Mouse (Mus musculus): Measurements from ENCODE around the gene Fuz. TPM values are rescaled to one million over a fixed set of nuclear protein-coding genes. Genes with fewer than 3 reads are reported as not detected.

Gene Fuz
- polyA plus RNA-seq, 1 experiment from 2014 or later: 23.1 TPM

DNA sequence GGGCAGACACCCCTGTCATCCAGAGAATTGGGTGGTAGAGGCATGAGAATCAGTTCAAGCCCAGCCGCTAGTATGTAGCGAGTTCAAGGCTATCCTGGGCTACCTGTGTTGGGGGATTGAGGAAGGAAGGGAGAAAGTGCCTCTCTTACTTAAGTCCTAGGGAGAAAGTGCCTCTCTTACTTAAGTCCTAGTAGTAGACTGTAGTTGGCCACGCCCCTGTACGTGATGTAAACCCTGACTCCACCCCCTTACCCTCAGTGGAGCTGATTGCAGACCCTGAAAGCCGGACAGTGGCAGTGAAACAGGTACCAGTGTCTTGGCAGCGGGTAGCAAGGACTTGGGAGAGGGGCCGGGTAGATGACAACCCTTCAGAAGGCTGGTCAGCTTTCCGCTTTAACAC is 38.0 kb upstream of the Fuz start:
- H3K4me3 ChIP-seq (replicated peaks; ENCODE audit: low read length): peak overlapping the region; percentile 84
- no peaks in the 10 kb centered on the region for H3K9me3 ChIP-seq (replicated peaks; ENCODE audit: control insufficient read depth, low read length)
- peak overlapping the region; percentile 92 for H3K4me2 ChIP-seq (ENCODE audit: low read depth, low read length)
- WGBS: 26% methylated on average over 8 of the region's 8 CpGs
- no peak for ATAC-seq (ENCODE audit: insufficient read depth, low FRiP score)
- H3K27me3 ChIP-seq (ENCODE audit: control insufficient read depth, insufficient read depth, low read length): no peaks in the 10 kb centered on the region
- peak overlapping the region; percentile 95 for H3K9ac ChIP-seq (ENCODE audit: low read length)
- peaks cover 48% of the 10 kb centered on the region for H3K4me1 ChIP-seq (ENCODE audit: control insufficient read depth, insufficient read depth, low read length)
- H3K36me3 ChIP-seq (ENCODE audit: control insufficient read depth, insufficient read depth, low read length): peaks cover 9% of the 10 kb centered on the region
- H3K27ac ChIP-seq (ENCODE audit: low read length): peak overlapping the region; percentile 95; the same call in 1 of the 2 replicates

DNA sequence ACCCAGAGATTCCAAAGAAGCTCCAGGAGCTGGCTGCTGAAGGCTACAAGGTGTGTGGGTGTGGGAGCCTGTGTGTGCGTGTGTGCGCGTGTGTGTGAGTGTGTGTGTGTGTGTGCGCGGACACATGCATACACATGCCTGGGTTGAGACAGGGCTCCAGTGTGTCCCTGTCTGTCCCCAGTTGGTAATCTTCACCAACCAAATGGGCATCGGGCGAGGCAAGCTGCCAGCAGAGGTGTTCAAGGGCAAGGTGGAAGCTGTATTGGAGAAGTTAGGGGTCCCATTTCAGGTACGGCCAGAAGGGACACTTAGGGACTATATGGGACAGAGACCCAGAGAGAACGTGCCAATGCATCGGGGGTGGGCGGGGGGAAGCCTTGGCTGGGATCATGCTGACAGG is 36.0 kb upstream of the Fuz start:
- Histone ChIP-seq H3K36me3 (ENCODE audit: control insufficient read depth, insufficient read depth, low read length) (peaks cover 27% of the 10 kb centered on the region), H3K4me2 (ENCODE audit: low read depth, low read length) (no peak overlapping the region), H3K4me1 (ENCODE audit: control insufficient read depth, insufficient read depth, low read length) (peaks cover 37% of the 10 kb centered on the region), H3K9me3 (replicated peaks; ENCODE audit: control insufficient read depth, low read length) (no peaks in the 10 kb centered on the region), H3K27me3 (ENCODE audit: control insufficient read depth, insufficient read depth, low read length) (no peaks in the 10 kb centered on the region), H3K9ac (ENCODE audit: low read length) (no peak overlapping the region), H3K27ac (ENCODE audit: low read length) (no peak overlapping the region), H3K4me3 (replicated peaks; ENCODE audit: low read length) (no peak overlapping the region)
- no peak for ATAC-seq (ENCODE audit: insufficient read depth, low FRiP score)
- 89% methylated on average over 11 of the region's 11 CpGs for WGBS

DNA sequence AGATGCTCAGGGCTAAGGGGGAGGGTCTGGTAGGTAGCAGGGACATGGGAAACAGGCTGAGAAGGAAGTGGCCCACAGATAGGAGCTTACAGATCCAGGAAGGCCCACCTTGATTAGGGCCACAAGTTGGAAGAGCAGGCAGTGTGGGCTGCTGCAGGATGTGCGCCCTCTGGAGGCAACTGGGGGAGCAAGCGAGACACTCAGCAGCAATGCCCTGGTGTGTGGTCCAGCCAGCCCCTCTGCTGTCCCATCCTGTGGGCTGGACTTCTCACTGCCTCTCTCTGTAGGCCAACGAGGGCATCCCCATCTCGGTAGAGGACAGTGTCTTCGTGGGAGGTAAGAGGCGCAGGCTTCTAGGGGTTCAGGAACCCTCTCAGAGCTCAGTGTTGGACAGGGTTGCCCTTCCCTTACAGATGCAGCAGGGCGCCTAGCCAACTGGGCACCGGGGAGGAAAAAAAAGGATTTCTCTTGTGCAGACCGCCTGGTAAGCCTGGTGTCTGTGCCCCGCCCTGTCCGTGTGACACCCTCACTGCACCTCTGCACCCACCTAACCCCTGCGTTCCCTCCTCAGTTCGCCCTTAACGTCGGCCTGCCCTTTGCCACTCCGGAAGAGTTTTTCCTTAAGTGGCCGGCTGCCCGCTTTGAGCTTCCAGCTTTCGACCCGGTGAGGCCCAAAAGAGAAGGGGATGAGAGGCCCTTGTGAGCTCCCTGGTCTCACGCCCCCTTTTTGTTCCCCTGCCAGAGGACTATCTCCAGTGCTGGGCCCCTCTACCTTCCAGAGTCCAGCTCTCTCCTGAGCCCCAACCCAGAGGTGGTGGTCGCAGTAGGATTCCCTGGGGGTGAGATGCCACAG is 35.1 kb upstream of the Fuz start:
- WGBS: 50% methylated on average over 22 of the region's 22 CpGs
- Histone ChIP-seq H3K4me3 (replicated peaks; ENCODE audit: low read length) (no peak overlapping the region), H3K27ac (ENCODE audit: low read length) (peak overlapping the region; percentile 34)

DNA sequence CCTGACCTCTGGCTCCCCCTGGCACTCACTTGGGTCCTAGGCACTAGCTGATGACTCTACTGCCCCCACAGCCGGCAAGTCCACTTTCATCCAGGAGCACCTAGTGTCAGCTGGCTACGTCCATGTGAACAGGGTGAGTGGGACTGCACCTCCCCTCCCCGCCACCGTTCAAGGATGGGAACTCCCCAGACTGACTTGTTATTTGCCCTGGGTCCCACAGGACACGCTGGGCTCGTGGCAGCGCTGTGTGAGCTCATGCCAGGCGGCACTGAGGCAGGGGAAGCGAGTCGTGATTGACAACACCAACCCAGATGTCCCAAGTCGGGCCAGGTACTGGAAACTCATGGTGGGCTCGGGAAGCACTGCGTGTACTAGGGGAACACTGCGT is 34.5 kb upstream of the Fuz start:
- Histone ChIP-seq H3K4me1 (ENCODE audit: control insufficient read depth, insufficient read depth, low read length) (peaks cover 41% of the 10 kb centered on the region), H3K27ac (ENCODE audit: low read length) (peak overlapping the region; percentile 34; the same call in 1 of the 2 replicates), H3K27me3 (ENCODE audit: control insufficient read depth, insufficient read depth, low read length) (no peaks in the 10 kb centered on the region), H3K9ac (ENCODE audit: low read length) (0 out of 2 replicates have a peak overlapping the region, but pooled peaks have one; percentile 42), H3K4me3 (replicated peaks; ENCODE audit: low read length) (no peak overlapping the region), H3K9me3 (replicated peaks; ENCODE audit: control insufficient read depth, low read length) (no peaks in the 10 kb centered on the region), H3K36me3 (ENCODE audit: control insufficient read depth, insufficient read depth, low read length) (peaks cover 27% of the 10 kb centered on the region), H3K4me2 (ENCODE audit: low read depth, low read length) (no peak overlapping the region)
- no peak for ATAC-seq (ENCODE audit: insufficient read depth, low FRiP score)
- 79% methylated on average over 14 of the region's 14 CpGs for WGBS

More for the DNA sequence above, 35.1 kb upstream of the Fuz start:
- Histone ChIP-seq H3K4me1 (ENCODE audit: control insufficient read depth, insufficient read depth, low read length) (peaks cover 38% of the 10 kb centered on the region), H3K27me3 (ENCODE audit: control insufficient read depth, insufficient read depth, low read length) (no peaks in the 10 kb centered on the region), H3K9me3 (replicated peaks; ENCODE audit: control insufficient read depth, low read length) (no peaks in the 10 kb centered on the region), H3K4me2 (ENCODE audit: low read depth, low read length) (no peak overlapping the region), H3K36me3 (ENCODE audit: control insufficient read depth, insufficient read depth, low read length) (peaks cover 27% of the 10 kb centered on the region), H3K9ac (ENCODE audit: low read length) (peak overlapping the region; percentile 42)
- ATAC-seq (ENCODE audit: insufficient read depth, low FRiP score): 0 out of 2 replicates have a peak, but pooled peaks have one; percentile 15

DNA sequence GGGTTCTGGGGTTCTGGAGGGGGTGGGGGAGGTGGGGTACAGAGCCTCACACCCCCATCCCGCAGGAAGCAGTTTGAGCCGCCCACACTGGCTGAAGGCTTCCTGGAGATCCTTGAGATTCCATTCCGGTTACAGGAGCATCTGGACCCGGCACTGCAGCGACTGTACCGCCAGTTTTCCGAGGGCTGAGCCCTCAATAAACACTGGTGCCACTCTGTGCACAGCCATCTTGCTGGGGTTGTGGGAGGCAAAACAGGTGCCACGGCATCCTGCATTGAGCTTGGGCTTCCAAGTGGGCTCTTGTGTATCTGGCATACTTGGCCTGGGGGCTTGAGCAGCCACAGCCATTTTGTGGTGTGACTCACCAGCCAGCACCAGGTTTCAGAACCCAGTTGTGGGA is 33.4 kb upstream of the Fuz start:
- Histone ChIP-seq H3K4me3 (replicated peaks; ENCODE audit: low read length) (no peak overlapping the region), H3K36me3 (ENCODE audit: control insufficient read depth, insufficient read depth, low read length) (peaks cover 27% of the 10 kb centered on the region), H3K9me3 (replicated peaks; ENCODE audit: control insufficient read depth, low read length) (no peaks in the 10 kb centered on the region), H3K9ac (ENCODE audit: low read length) (no peak overlapping the region), H3K4me1 (ENCODE audit: control insufficient read depth, insufficient read depth, low read length) (peaks cover 48% of the 10 kb centered on the region), H3K27me3 (ENCODE audit: control insufficient read depth, insufficient read depth, low read length) (no peaks in the 10 kb centered on the region), H3K4me2 (ENCODE audit: low read depth, low read length) (no peak overlapping the region), H3K27ac (ENCODE audit: low read length) (peak overlapping the region; percentile 14; the same call in 1 of the 2 replicates)
- 82% methylated on average over 8 of the region's 8 CpGs for WGBS
- no peak for ATAC-seq (ENCODE audit: insufficient read depth, low FRiP score)

DNA sequence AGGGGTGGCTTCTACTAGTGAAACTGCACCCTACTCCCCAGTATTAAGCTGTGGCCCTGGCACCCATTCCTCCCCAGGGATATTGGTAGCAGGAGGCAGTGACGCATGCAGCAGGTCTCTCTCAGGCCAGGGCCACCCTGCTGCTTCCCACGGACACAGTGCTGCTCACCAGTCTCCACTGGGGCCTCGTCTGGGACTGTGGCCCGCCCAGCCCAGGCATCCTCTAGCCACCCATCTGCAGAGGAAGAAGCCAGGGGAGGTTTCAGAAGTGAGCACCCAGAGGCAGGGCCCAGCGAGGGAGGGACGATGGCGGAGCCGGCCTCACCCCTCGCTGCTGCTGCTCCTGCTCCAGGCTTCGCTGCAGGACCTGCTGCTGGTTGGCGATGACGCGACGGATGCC is 32.7 kb upstream of the Fuz start:
- no peaks in the 10 kb centered on the region for H3K27me3 ChIP-seq (ENCODE audit: control insufficient read depth, insufficient read depth, low read length)
- no peak overlapping the region for H3K4me3 ChIP-seq (replicated peaks; ENCODE audit: low read length)
- H3K9ac ChIP-seq (ENCODE audit: low read length): no peak overlapping the region
- H3K9me3 ChIP-seq (replicated peaks; ENCODE audit: control insufficient read depth, low read length): no peaks in the 10 kb centered on the region
- H3K4me2 ChIP-seq (ENCODE audit: low read depth, low read length): no peak overlapping the region
- 81% methylated on average over 14 of the region's 14 CpGs for WGBS
- H3K27ac ChIP-seq (ENCODE audit: low read length): no peak overlapping the region
- H3K4me1 ChIP-seq (ENCODE audit: control insufficient read depth, insufficient read depth, low read length): peaks cover 49% of the 10 kb centered on the region
- H3K36me3 ChIP-seq (ENCODE audit: control insufficient read depth, insufficient read depth, low read length): peaks cover 27% of the 10 kb centered on the region
- ATAC-seq (ENCODE audit: insufficient read depth, low FRiP score): no peak

DNA sequence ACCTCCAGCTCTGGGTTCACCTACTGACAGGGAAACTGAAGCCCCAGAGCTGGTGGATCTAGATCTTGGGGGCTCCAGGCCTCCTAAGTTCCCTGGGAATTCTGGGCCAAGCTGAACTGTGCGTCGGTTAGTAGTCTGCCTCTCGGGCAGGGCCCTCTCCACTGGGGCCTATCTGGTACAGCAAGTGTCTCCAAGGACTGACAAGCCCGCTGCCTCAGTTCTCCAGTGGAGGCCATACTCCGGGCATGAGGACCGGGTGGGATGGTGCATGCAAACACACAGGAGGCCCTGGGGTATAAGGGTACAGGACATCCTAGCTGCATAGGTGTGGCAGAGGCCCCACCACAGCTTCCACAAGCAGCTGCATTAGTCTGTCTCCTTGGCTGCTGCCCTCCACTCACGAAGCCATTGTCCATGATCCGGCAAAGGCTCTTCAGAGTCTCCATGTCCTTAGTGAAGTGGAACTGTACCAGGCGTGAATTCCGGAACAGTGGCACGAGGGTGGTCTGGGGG is 31.8 kb upstream of the Fuz start:
- peaks cover 50% of the 10 kb centered on the region for H3K4me1 ChIP-seq (ENCODE audit: control insufficient read depth, insufficient read depth, low read length)
- H3K9me3 ChIP-seq (replicated peaks; ENCODE audit: control insufficient read depth, low read length): no peaks in the 10 kb centered on the region
- no peaks in the 10 kb centered on the region for H3K27me3 ChIP-seq (ENCODE audit: control insufficient read depth, insufficient read depth, low read length)
- no peak overlapping the region for H3K9ac ChIP-seq (ENCODE audit: low read length)
- no peak overlapping the region for H3K4me3 ChIP-seq (replicated peaks; ENCODE audit: low read length)
- H3K36me3 ChIP-seq (ENCODE audit: control insufficient read depth, insufficient read depth, low read length): peaks cover 27% of the 10 kb centered on the region
- 82% methylated on average over 11 of the region's 11 CpGs for WGBS
- H3K4me2 ChIP-seq (ENCODE audit: low read depth, low read length): no peak overlapping the region
- no peak for ATAC-seq (ENCODE audit: insufficient read depth, low FRiP score)
- no peak overlapping the region for H3K27ac ChIP-seq (ENCODE audit: low read length)

DNA sequence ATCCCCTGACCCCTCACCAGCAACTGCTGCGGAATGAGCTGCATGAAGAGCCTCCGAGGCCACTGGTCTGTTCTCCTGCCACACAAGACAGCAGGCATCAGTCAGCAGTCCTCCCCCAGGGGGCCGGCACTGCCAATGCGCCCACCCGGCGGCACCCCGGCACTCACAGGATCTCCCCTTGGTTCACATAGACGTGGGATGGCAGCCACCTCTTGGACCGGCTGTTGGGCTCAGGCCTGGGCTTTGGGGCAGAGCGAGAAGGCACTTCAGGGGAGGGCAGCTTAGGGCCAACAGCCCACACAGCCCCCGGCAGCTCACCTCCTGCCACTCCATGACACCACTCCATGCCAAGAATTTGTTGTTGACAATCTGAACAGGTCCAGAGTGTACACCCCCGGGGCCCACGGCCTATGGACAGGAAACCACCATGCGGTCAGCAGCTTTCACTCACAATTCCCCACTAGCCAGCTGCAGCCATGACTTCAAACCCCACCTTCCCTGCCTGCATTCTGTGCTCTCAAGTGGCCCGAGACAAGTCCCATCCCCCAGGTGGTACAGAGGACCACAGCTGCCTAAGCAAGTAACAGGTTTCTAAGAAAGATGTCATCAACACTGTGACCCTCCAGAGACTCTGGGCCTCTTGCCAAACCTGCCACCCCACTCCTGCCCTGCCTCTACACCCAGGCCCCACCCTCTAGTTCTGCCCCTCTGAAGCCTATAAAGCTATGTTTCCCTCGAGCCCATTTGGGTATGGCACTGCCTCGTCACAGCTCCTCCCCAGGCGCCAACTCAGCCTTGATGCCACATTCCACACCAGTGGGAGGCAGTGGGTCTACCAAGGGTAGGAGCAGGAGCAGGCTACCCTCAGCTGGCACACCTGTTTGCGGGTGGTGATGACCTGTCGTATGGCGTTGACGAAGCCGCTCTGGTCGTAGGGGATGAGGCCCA is 31.0 kb upstream of the Fuz start:
- H3K36me3 ChIP-seq (ENCODE audit: control insufficient read depth, insufficient read depth, low read length): peaks cover 27% of the 10 kb centered on the region
- H3K9ac ChIP-seq (ENCODE audit: low read length): peak overlapping the region; percentile 1; the same call in 1 of the 2 replicates
- H3K9me3 ChIP-seq (replicated peaks; ENCODE audit: control insufficient read depth, low read length): no peaks in the 10 kb centered on the region
- H3K4me3 ChIP-seq (replicated peaks; ENCODE audit: low read length): no peak overlapping the region
- H3K27me3 ChIP-seq (ENCODE audit: control insufficient read depth, insufficient read depth, low read length): no peaks in the 10 kb centered on the region
- WGBS: 77% methylated on average over 24 of the region's 24 CpGs
- peaks cover 50% of the 10 kb centered on the region for H3K4me1 ChIP-seq (ENCODE audit: control insufficient read depth, insufficient read depth, low read length)
- no peak overlapping the region for H3K4me2 ChIP-seq (ENCODE audit: low read depth, low read length)
- H3K27ac ChIP-seq (ENCODE audit: low read length): 0 out of 2 replicates have a peak overlapping the region, but pooled peaks have one; percentile 74
- no peak for ATAC-seq (ENCODE audit: insufficient read depth, low FRiP score)
